In the genomic region with DNA sequence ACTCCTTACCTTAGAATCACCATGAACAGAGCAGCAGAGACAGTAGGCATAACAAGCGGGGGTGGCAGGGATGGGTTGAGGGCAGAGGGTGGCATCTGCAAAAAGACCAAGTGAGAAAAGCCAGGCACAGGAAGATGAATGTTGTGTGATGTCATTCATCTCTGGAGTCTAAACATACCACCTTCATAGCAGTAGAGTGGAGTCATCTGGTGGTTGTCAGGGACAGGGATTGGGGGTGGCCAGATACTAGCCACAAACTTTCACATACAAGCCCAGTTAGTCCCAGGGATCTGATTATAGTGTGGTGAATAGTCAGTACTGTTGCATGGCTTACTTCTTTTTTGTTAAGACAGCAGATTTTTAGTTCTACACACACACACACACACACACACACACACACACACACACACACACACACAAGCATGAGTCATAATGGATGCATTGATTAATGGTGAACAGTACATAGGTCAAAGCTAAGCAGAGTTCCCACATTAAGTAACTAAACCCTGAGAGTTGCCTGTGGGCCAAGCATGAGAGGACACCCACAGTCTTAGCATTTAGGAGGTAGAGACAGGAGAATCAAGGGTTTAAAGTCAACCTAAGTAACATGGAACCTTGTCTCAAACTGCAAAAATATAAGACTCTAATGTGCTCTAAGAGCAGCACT, we compare ENCODE assay signal across 30 mouse cellular contexts.
DNase-seq lines count a peak whose midpoint lies in the region; ATAC-seq and TF ChIP-seq lines count a peak whose summit lies in the region.
"Had no signal": no experiment of that assay in that cellular context is flagged by ENCODE, and none has a peak within 500 bp of the region (broad histone marks: within the 10 kb centered on the region; RNA-seq: fewer than 3 reads in every experiment).

No protein-coding gene starts in this region.

- H3K9ac ChIP-seq in liver, adult 2 months (ENCODE audit: low read depth, low read length): no peak overlapping the region
- H3K9ac ChIP-seq in liver, embryonic 12.5 days: no peak overlapping the region
- no peak overlapping the region for H3K9ac ChIP-seq in liver, postnatal 0 days (replicated peaks)
- no peak overlapping the region for H3K9ac ChIP-seq in neural tube, embryonic 15.5 days (replicated peaks)
- H3K9ac ChIP-seq: embryonic facial prominence, embryonic 12.5 days; heart, embryonic 13.5 days; limb, embryonic 12.5 days; liver, embryonic 14.5 days; lung, embryonic 14.5 days; stomach, embryonic 15.5 days had no signal

- H3K27me3 ChIP-seq in liver, adult 2 months (ENCODE audit: control insufficient read depth, insufficient read depth, low read length): no peaks in the 10 kb centered on the region
- no peaks in the 10 kb centered on the region for H3K27me3 ChIP-seq in liver, embryonic 12.5 days (replicated peaks)
- no peaks in the 10 kb centered on the region for H3K27me3 ChIP-seq in Patski
- no peaks in the 10 kb centered on the region for H3K27me3 ChIP-seq in liver, postnatal 0 days (ENCODE audit: insufficient read depth, low read length)
- no peaks in the 10 kb centered on the region for H3K27me3 ChIP-seq in neural tube, embryonic 15.5 days (replicated peaks)
- H3K27me3 ChIP-seq: embryonic facial prominence, embryonic 12.5 days; heart, embryonic 13.5 days; limb, embryonic 12.5 days; stomach, embryonic 15.5 days had no signal

- DNase-seq in liver, adult 2 months (ENCODE audit: extremely low read depth, low read depth, low spot score): peak; percentile 48
- peak; percentile 42 for DNase-seq in Patski (ENCODE audit: low read depth, low spot score)
- no peak for DNase-seq in liver, postnatal 0 days
- DNase-seq in ovary, postnatal 14 days (ENCODE audit: low spot score): no peak
- no peak for DNase-seq in spleen, postnatal 14 days (ENCODE audit: low spot score in 2 of 2)
- DNase-seq: adrenal gland, postnatal 10 days; B cell, adult 2 months; cerebellum, adult 11 months; cerebellum, adult 9-10 months; cerebellum, postnatal 36 days; embryo, embryonic 11 days; gastrocnemius, postnatal 14 days; heart, postnatal 14 days; kidney, adult 11 months; kidney, postnatal 14 days; layer of hippocampus, adult 9-11 months; lung, embryonic 14.5 days; lung, postnatal 14 days; midbrain, embryonic 14.5 days; thymus, adult 18-20 months; thymus, postnatal 36 days had no signal

- no peak overlapping the region for H3K4me2 ChIP-seq in liver, embryonic 12.5 days
- no peak overlapping the region for H3K4me2 ChIP-seq in liver, postnatal 0 days (ENCODE audit: low read depth, low read length)
- no peak overlapping the region for H3K4me2 ChIP-seq in neural tube, embryonic 15.5 days
- H3K4me2 ChIP-seq: embryonic facial prominence, embryonic 12.5 days; heart, embryonic 13.5 days; limb, embryonic 12.5 days; lung, embryonic 14.5 days; stomach, embryonic 15.5 days had no signal

- no peaks in the 10 kb centered on the region for H3K36me3 ChIP-seq in liver, adult 2 months (ENCODE audit: control insufficient read depth, insufficient read depth, low read length)
- H3K36me3 ChIP-seq in liver, embryonic 12.5 days: no peaks in the 10 kb centered on the region
- no peaks in the 10 kb centered on the region for H3K36me3 ChIP-seq in liver, postnatal 0 days (replicated peaks; ENCODE audit: insufficient read depth, low read length)
- no peaks in the 10 kb centered on the region for H3K36me3 ChIP-seq in neural tube, embryonic 15.5 days
- H3K36me3 ChIP-seq: embryonic facial prominence, embryonic 12.5 days; heart, embryonic 13.5 days; limb, embryonic 12.5 days; stomach, embryonic 15.5 days had no signal

- CTCF ChIA-PET in Patski (lab: Charles Lee): no interaction called here

- no peaks in the 10 kb centered on the region for H3K9me3 ChIP-seq in liver, embryonic 12.5 days (replicated peaks)
- no peaks in the 10 kb centered on the region for H3K9me3 ChIP-seq in liver, postnatal 0 days (ENCODE audit: low read length)
- no peaks in the 10 kb centered on the region for H3K9me3 ChIP-seq in neural tube, embryonic 15.5 days (replicated peaks)
- H3K9me3 ChIP-seq: embryonic facial prominence, embryonic 12.5 days; heart, embryonic 13.5 days; limb, embryonic 12.5 days; stomach, embryonic 15.5 days had no signal

- peak overlapping the region; percentile 39 for H3K27ac ChIP-seq in liver, adult 2 months (replicated peaks; ENCODE audit: insufficient read depth, low read depth, low read length)
- H3K27ac ChIP-seq in liver, embryonic 12.5 days: no peak overlapping the region
- H3K27ac ChIP-seq in liver, postnatal 0 days (ENCODE audit: low read depth): peak overlapping the region; percentile 40; the same call in 1 of the 2 replicates
- no peak overlapping the region for H3K27ac ChIP-seq in neural tube, embryonic 15.5 days (replicated peaks)
- H3K27ac ChIP-seq: embryonic facial prominence, embryonic 12.5 days; heart, embryonic 13.5 days; limb, embryonic 12.5 days; liver, embryonic 14.5 days; stomach, embryonic 15.5 days had no signal

- no peak for TF ChIP-seq CTCF in liver, adult 2 months (IDR thresholded peaks at IDR 0.05; ENCODE audit: low read depth, low read length)
- peak; percentile 16 for TF ChIP-seq CTCF in Patski (IDR thresholded peaks at IDR 0.05)
- no peak for TF ChIP-seq CTCF in liver, postnatal 0 days (IDR thresholded peaks at IDR 0.05; ENCODE audit: low read depth)

- TF ChIP-seq EP300 in liver, postnatal 0 days (IDR thresholded peaks at IDR 0.05; ENCODE audit: low read depth): no peak

- peaks cover 19% of the 10 kb centered on the region; the same call in 1 of the 2 replicates for H3K4me1 ChIP-seq in liver, adult 2 months (ENCODE audit: control insufficient read depth, insufficient read depth, low read length)
- 0 out of 2 replicates have a peak, but pooled peaks cover 5% of the 10 kb centered on the region for H3K4me1 ChIP-seq in liver, embryonic 12.5 days
- H3K4me1 ChIP-seq in liver, postnatal 0 days (ENCODE audit: insufficient read depth): no peaks in the 10 kb centered on the region; the same call in 1 of the 2 replicates
- H3K4me1 ChIP-seq in neural tube, embryonic 15.5 days: no peaks in the 10 kb centered on the region
- H3K4me1 ChIP-seq: embryonic facial prominence, embryonic 12.5 days; limb, embryonic 12.5 days; stomach, embryonic 15.5 days had no signal

- ATAC-seq in liver, embryonic 12.5 days: no peak
- peak; percentile 96 for ATAC-seq in Patski
- ATAC-seq in liver, postnatal 0 days: peak; percentile 83
- ATAC-seq in neural tube, embryonic 15.5 days (ENCODE audit: low FRiP score): no peak
- ATAC-seq: forebrain, embryonic 14.5 days; hindbrain, embryonic 16.5 days had no signal

- H3K79me2 ChIP-seq in liver, adult 2 months (ENCODE audit: control insufficient read depth, insufficient read depth, low read length): no peaks in the 10 kb centered on the region

- in situ Hi-C loops in Patski (cut with MboI; ENCODE audit: low pct_unique_long_range_greater_than_20kb): no loop called here

- WGBS in liver, adult 2 months: 92% methylated on average over 1 of the region's 1 CpGs
- WGBS in liver, embryonic 12.5 days (ENCODE audit: insufficient replicate concordance): 65% methylated on average over 1 of the region's 1 CpGs
- 76% methylated on average over 1 of the region's 1 CpGs for WGBS in liver, postnatal 0 days (ENCODE audit: insufficient replicate concordance)
- 79% methylated on average over 1 of the region's 1 CpGs for WGBS in neural tube, embryonic 15.5 days

- POLR2A ChIA-PET in Patski (lab: Charles Lee): no interaction called here

- no peak overlapping the region for H3K4me3 ChIP-seq in liver, adult 2 months (ENCODE audit: insufficient read depth, low read depth, low read length)
- no peak overlapping the region for H3K4me3 ChIP-seq in liver, embryonic 12.5 days
- no peak overlapping the region for H3K4me3 ChIP-seq in liver, postnatal 0 days (ENCODE audit: low read depth, low read length)
- H3K4me3 ChIP-seq in neural tube, embryonic 15.5 days (replicated peaks): no peak overlapping the region
- H3K4me3 ChIP-seq: embryonic facial prominence, embryonic 12.5 days; heart, embryonic 13.5 days; limb, embryonic 12.5 days; stomach, embryonic 15.5 days had no signal

- no peak for TF ChIP-seq POLR2A in liver, adult 2 months (IDR thresholded peaks at IDR 0.05; ENCODE audit: extremely low read depth, insufficient read depth, low read length)

Comparison
In these comparisons a context has a peak if more than half of its experiments do, and no peak if none do; other contexts are left out.
1. DNase-seq: peak in liver, adult 2 months (single experiment) and Patski (single experiment); none in liver, postnatal 0 days (single experiment), ovary, postnatal 14 days (single experiment) and spleen, postnatal 14 days (0 of 2).
2. H3K27ac ChIP-seq: peak in liver, adult 2 months (single experiment) and liver, postnatal 0 days (single experiment); none in liver, embryonic 12.5 days (single experiment) and neural tube, embryonic 15.5 days (single experiment).
3. ATAC-seq: peak in Patski (single experiment) and liver, postnatal 0 days (single experiment); none in liver, embryonic 12.5 days (single experiment) and neural tube, embryonic 15.5 days (single experiment).